Mouse (Mus musculus): Measurements from ENCODE around the gene Alkbh2. TPM values are rescaled to one million over a fixed set of nuclear protein-coding genes. Genes with fewer than 3 reads are reported as not detected.

Alkbh2 gene
- total and polyA plus RNA-seq, 2 experiments = 3.1 to 10.1 TPM

GRCm38 (mm10) chr5:114101873-114102272 lies 26.1 kb downstream of the Alkbh2 start:
- H3K4me1 ChIP-seq (ENCODE audit: control insufficient read depth, insufficient read depth, low read length) = peaks cover 6% of the 10 kb centered on the region; the same call in 1 of the 2 replicates
- peaks cover 13% of the 10 kb centered on the region; the same call in 1 of the 2 replicates for H3K79me2 ChIP-seq (ENCODE audit: control insufficient read depth, insufficient read depth, low read length)
- no peak overlapping the region for H3K4me3 ChIP-seq (ENCODE audit: insufficient read depth, low read depth, low read length)
- H3K36me3 ChIP-seq (ENCODE audit: control insufficient read depth, insufficient read depth, low read length) = no peaks in the 10 kb centered on the region
- H3K9ac ChIP-seq (ENCODE audit: low read depth, low read length) = no peak overlapping the region
- no peaks in the 10 kb centered on the region for H3K27me3 ChIP-seq (ENCODE audit: control insufficient read depth, insufficient read depth, low read length)
- no peak for DNase-seq (ENCODE audit: extremely low read depth, low read depth, low spot score)
- 71% methylated on average over 4 of the region's 4 CpGs for WGBS
- TF ChIP-seq POLR2A (IDR thresholded peaks at IDR 0.05; ENCODE audit: extremely low read depth, insufficient read depth, low read length) = no peak
- TF ChIP-seq CTCF (IDR thresholded peaks at IDR 0.05; ENCODE audit: low read depth, low read length) = no peak
- H3K27ac ChIP-seq (replicated peaks; ENCODE audit: insufficient read depth, low read depth, low read length) = no peak overlapping the region

DNA sequence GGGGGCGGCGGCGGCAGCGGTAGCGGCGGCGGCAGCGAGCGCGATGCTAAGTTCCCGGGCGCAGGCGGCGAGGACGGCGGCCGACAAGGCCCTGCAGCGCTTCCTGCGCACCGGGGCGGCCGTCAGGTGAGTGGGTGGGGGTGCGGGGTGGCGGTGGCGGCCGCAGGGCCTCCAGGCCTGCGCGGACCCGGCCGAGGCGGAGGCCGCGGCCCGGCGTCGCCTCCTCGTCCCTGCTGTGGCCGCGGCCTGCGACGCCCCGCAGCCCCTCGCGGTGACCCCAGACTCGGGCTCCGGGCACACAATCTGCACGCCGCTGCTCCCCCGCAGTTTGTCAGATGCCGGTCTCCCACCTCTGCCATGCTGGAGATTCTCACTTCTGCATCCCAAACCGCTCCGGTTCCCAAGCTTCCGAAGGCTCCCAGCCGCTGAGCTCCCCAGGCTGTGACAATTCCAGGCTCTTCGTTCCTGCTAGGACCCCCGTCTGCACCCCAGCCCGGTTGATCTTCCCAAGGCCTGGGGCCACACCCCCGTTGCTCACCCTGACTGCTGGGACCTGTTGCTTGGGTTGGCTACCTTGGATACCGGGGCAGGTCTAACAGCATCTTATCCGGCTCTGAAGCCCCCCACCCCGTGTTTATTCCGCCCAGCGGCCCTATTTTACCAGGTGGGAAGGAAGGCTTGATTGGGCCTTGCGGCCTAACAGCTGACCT lies 27.5 kb downstream of the Alkbh2 start:
- H3K4me3 ChIP-seq (ENCODE audit: insufficient read depth, low read depth, low read length) = peak overlapping the region; percentile 90
- no peak for TF ChIP-seq CTCF (IDR thresholded peaks at IDR 0.05; ENCODE audit: low read depth, low read length)
- TF ChIP-seq POLR2A (IDR thresholded peaks at IDR 0.05; ENCODE audit: extremely low read depth, insufficient read depth, low read length) = no peak
- DNase-seq (ENCODE audit: extremely low read depth, low read depth, low spot score) = no peak
- no peaks in the 10 kb centered on the region for H3K27me3 ChIP-seq (ENCODE audit: control insufficient read depth, insufficient read depth, low read length)
- H3K27ac ChIP-seq (replicated peaks; ENCODE audit: insufficient read depth, low read depth, low read length) = no peak overlapping the region
- H3K4me1 ChIP-seq (ENCODE audit: control insufficient read depth, insufficient read depth, low read length) = peaks cover 6% of the 10 kb centered on the region; the same call in 1 of the 2 replicates
- no peaks in the 10 kb centered on the region for H3K36me3 ChIP-seq (ENCODE audit: control insufficient read depth, insufficient read depth, low read length)
- H3K79me2 ChIP-seq (ENCODE audit: control insufficient read depth, insufficient read depth, low read length) = peaks cover 13% of the 10 kb centered on the region; the same call in 1 of the 2 replicates
- WGBS = 3% methylated on average over 43 of the region's 64 CpGs
- peak overlapping the region; percentile 99 for H3K9ac ChIP-seq (ENCODE audit: low read depth, low read length)

DNA sequence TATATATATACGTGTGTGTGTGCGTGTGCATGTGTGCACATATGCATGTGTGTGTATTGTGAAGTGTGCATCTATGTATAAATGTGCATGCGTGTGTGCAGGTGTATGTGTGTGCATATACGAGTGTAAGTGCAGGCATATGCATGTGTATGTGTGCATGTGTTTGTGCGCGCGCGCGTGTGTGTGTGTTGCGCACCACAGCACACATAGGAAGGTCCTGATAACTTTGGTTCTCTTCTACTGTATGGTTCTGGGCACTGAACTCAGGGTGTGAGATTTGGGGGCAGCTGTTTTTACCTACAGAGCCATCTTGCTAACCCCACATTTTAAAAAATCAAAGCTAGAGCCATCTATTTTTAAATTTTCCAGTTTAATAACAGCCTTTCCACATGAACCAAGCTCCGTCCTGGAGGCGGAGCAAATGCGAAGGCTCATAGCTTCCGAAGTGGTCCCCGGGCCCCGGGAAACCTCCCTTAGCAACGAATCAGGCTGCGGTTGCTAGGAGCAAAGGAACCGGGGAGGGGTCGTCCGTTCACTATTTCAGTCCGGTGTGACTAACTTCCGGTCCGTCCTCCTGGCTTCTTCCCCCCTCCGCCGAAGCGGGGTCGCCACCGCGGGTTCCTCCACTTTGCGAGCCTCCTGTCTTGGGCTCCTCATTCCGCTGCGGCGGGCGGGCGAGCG lies 28.2 kb downstream of the Alkbh2 start:
- Histone ChIP-seq H3K36me3 (ENCODE audit: control insufficient read depth, insufficient read depth, low read length) (no peaks in the 10 kb centered on the region), H3K27me3 (ENCODE audit: control insufficient read depth, insufficient read depth, low read length) (no peaks in the 10 kb centered on the region), H3K4me1 (ENCODE audit: control insufficient read depth, insufficient read depth, low read length) (peaks cover 6% of the 10 kb centered on the region; the same call in 1 of the 2 replicates), H3K27ac (replicated peaks; ENCODE audit: insufficient read depth, low read depth, low read length) (no peak overlapping the region), H3K9ac (ENCODE audit: low read depth, low read length) (peak overlapping the region; percentile 99), H3K4me3 (ENCODE audit: insufficient read depth, low read depth, low read length) (peak overlapping the region; percentile 90), H3K79me2 (ENCODE audit: control insufficient read depth, insufficient read depth, low read length) (peaks cover 13% of the 10 kb centered on the region; the same call in 1 of the 2 replicates)
- DNase-seq (ENCODE audit: extremely low read depth, low read depth, low spot score) = peak; percentile 71
- 10% methylated on average over 35 of the region's 37 CpGs for WGBS
- TF ChIP-seq CTCF (IDR thresholded peaks at IDR 0.05; ENCODE audit: low read depth, low read length) = no peak
- no peak for TF ChIP-seq POLR2A (IDR thresholded peaks at IDR 0.05; ENCODE audit: extremely low read depth, insufficient read depth, low read length)

GRCm38 (mm10) chr5:114091057-114091807 lies 36.8 kb downstream of the Alkbh2 start, which contains the start of gene Svop:
TSS of gene Svop (minus strand) at chr5:114091570.
- Histone ChIP-seq H3K9ac (ENCODE audit: low read depth, low read length) (no peak within 1 kb of the TSS), H3K36me3 (ENCODE audit: control insufficient read depth, insufficient read depth, low read length) (no peaks in the 10 kb centered on the region), H3K4me3 (ENCODE audit: insufficient read depth, low read depth, low read length) (no peak within 1 kb of the TSS), H3K4me1 (ENCODE audit: control insufficient read depth, insufficient read depth, low read length) (no peaks in the 10 kb centered on the region), H3K27me3 (ENCODE audit: control insufficient read depth, insufficient read depth, low read length) (peaks cover 8% of the 10 kb centered on the region), H3K79me2 (ENCODE audit: control insufficient read depth, insufficient read depth, low read length) (no peaks in the 10 kb centered on the region), H3K27ac (replicated peaks; ENCODE audit: insufficient read depth, low read depth, low read length) (no peak within 1 kb of the TSS)
- 4% methylated on average over 40 of the region's 40 CpGs for WGBS
- TF ChIP-seq CTCF (IDR thresholded peaks at IDR 0.05; ENCODE audit: low read depth, low read length) (no peak), POLR2A (IDR thresholded peaks at IDR 0.05; ENCODE audit: extremely low read depth, insufficient read depth, low read length) (no peak)
- DNase-seq (ENCODE audit: extremely low read depth, low read depth, low spot score) = no peak

DNA sequence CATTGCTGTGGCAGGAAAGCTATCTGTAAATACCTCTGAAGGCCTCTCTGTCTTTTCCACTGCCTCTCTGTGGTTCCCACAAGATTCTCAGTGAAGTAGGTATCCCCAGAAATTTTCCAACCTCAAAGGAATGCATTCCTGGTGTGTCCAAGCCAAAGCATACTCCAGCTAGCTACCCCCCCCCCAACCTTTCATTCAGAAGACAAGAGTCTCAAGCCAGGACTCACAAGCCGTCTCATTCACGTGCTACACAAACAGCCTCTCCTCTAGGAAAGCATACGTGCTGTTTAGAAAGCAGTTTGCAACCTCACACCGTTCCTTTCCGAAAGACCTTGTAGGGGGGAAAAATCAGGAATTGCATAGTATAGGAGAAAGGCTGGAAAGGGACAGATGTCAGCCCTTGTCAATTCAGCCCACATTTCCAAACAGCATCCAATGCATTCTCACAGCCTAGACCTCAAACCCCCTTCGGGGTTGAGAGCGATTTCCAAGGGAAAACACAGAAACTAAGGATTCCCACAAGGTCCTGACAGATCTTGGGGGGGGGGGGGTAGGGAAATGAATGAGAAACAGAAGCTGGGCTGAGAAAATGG lies 37.5 kb downstream of the Alkbh2 start:
- WGBS = 38% methylated on average over 7 of the region's 7 CpGs

More for the DNA sequence above, 37.5 kb downstream of the Alkbh2 start:
- Histone ChIP-seq H3K79me2 (ENCODE audit: control insufficient read depth, insufficient read depth, low read length) (no peaks in the 10 kb centered on the region), H3K27me3 (ENCODE audit: control insufficient read depth, insufficient read depth, low read length) (peaks cover 8% of the 10 kb centered on the region), H3K36me3 (ENCODE audit: control insufficient read depth, insufficient read depth, low read length) (no peaks in the 10 kb centered on the region), H3K4me3 (ENCODE audit: insufficient read depth, low read depth, low read length) (no peak overlapping the region), H3K4me1 (ENCODE audit: control insufficient read depth, insufficient read depth, low read length) (no peaks in the 10 kb centered on the region), H3K27ac (replicated peaks; ENCODE audit: insufficient read depth, low read depth, low read length) (no peak overlapping the region), H3K9ac (ENCODE audit: low read depth, low read length) (no peak overlapping the region)
- no peak for TF ChIP-seq POLR2A (IDR thresholded peaks at IDR 0.05; ENCODE audit: extremely low read depth, insufficient read depth, low read length)
- TF ChIP-seq CTCF (IDR thresholded peaks at IDR 0.05; ENCODE audit: low read depth, low read length) = no peak
- DNase-seq (ENCODE audit: extremely low read depth, low read depth, low spot score) = no peak

Measured in liver, adult 2 months (tissue).